Mouse (Mus musculus): ENCODE results near the gene Ssu72.
"Not testable (repeated sequence)": the region's sequence is repeated elsewhere in the genome, so short reads cannot be mapped to it uniquely, and the experiment has no call there.

Ssu72 gene

GRCm38 (mm10) chr4:155703425-155703929 lies 1.1 kb upstream of the Ssu72 start:
- DNase-seq: no peak

GRCm38 (mm10) chr4:155705592-155705929 lies 961 bp downstream of the Ssu72 start:
- DNase-seq: no peak

GRCm38 (mm10) chr4:155708582-155708981 lies 4.0 kb downstream of the Ssu72 start:
- DNase-seq: no peak

GRCm38 (mm10) chr4:155708988-155709387 lies 4.4 kb downstream of the Ssu72 start:
- DNase-seq: no peak

- no peak for DNase-seq
Measured at GRCm38 (mm10) chr4:155710521-155711252, 6.1 kb downstream of the Ssu72 start.

GRCm38 (mm10) chr4:155721668-155722083 lies 17.1 kb downstream of the Ssu72 start:
- no peak for DNase-seq

- no peak for DNase-seq
Measured at GRCm38 (mm10) chr4:155727993-155728392, 23.4 kb downstream of the Ssu72 start.

- DNase-seq: no peak
Measured at GRCm38 (mm10) chr4:155733267-155733666, 28.7 kb downstream of the Ssu72 start.

GRCm38 (mm10) chr4:155734350-155734941 lies 29.8 kb downstream of the Ssu72 start, which contains the start of gene Tmem240:
Gene Tmem240 (plus strand): TSS chr4:155734800.
- peak; percentile 93 for DNase-seq

GRCm38 (mm10) chr4:155734951-155735702 lies 30.5 kb downstream of the Ssu72 start:
- DNase-seq: peak; percentile 43

GRCm38 (mm10) chr4:155735788-155736187 lies 31.2 kb downstream of the Ssu72 start:
- no peak for DNase-seq

GRCm38 (mm10) chr4:155736421-155736820 lies 31.8 kb downstream of the Ssu72 start:
- no peak for DNase-seq

- DNase-seq: peak; percentile 68
Measured at GRCm38 (mm10) chr4:155738262-155738661, 33.7 kb downstream of the Ssu72 start.

GRCm38 (mm10) chr4:155739152-155739551 lies 34.6 kb downstream of the Ssu72 start:
- no peak for DNase-seq

- DNase-seq: no peak
Measured at GRCm38 (mm10) chr4:155739741-155740636, 35.4 kb downstream of the Ssu72 start.

GRCm38 (mm10) chr4:155740681-155741080 lies 36.1 kb downstream of the Ssu72 start:
- not testable (repeated sequence) for DNase-seq

- DNase-seq: no peak
Measured at GRCm38 (mm10) chr4:155742684-155743083, 38.1 kb downstream of the Ssu72 start.

GRCm38 (mm10) chr4:155744474-155744873 lies 39.9 kb downstream of the Ssu72 start:
- DNase-seq: no peak

- DNase-seq: no peak
Measured at GRCm38 (mm10) chr4:155745136-155745535, 40.5 kb downstream of the Ssu72 start.

- no peak for DNase-seq
Measured at GRCm38 (mm10) chr4:155746036-155746548, 41.5 kb downstream of the Ssu72 start.

GRCm38 (mm10) chr4:155746575-155747490 lies 42.2 kb downstream of the Ssu72 start:
- no peak for DNase-seq
